Mouse (Mus musculus) lung, postnatal 0 days (tissue): ENCODE results near the gene Sorl1.

ENCODE experiments used
- CTCF ChIP-seq: IDR thresholded peaks from 2 replicates; pipeline ENCODE4 v1.5.1; 2016; ENCODE audit warnings: antibody characterized with exemption, mild to moderate bottlenecking
- EP300 ChIP-seq: IDR thresholded peaks from 2 replicates; pipeline ENCODE4 v1.6.1; 2016; ENCODE audit warnings: antibody characterized with exemption, mild to moderate bottlenecking, control low read depth

DNA sequence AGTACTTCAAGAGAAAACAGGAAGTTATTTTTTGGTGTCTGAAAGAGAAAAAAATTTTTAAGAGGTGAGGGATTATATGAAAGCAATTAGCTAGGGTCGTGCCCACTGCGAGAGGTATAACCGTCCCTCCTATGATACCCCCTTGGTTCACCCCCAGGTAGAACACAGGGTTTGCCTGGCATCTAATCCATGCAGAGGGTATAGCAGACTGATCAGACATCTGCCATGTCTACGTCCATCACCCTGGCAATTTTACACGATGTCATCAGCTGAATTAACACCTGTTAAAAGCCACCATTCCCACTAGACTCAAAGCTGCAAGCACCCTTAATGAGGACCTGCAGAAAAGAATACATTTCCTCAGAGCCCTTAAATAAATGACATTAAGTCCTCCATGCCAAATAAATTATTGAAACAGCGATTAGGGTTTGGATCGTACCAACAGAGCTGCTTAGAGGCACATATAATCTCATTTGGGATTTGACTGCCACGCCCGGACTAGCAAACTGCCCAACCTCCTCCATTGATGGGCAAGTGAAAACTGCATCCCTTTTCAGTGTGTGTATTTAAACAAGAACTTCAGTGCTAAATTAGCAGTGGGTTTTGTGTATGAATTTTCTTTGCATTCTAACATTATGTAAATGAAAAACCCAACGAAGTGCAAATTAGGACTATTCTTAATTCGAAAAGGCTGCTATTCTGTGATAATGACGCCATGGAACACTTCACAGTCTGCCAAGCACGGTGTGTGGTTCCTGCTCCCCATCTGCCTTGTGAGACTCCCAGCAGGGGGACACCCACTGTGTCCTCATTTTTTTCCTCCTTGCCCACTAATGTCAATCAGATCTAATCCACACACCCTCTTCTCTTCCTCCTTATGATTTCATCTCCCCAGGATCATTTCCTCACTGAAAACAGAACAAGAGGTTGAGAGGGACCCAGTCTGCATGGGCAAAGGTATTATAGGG lies 7.0 kb upstream of the Sorl1 start:
- no peak for TF ChIP-seq CTCF
- no peak for TF ChIP-seq EP300
